Mouse (Mus musculus): ENCODE measurements around the gene Gm10964.

- TF ChIP-seq POLR2A (IDR thresholded peaks at IDR 0.05; ENCODE audit: borderline replicate concordance, low read depth, low read length): no peak
- no peak for TF ChIP-seq CTCF (IDR thresholded peaks at IDR 0.05; ENCODE audit: low read depth, low read length)
These were observed 49.9 kb downstream of the Gm10964 start for GRCm38 (mm10) chr3:103789096-103789495.
